In genomic region chr7:97696506-97697254, GRCm38 (mm10) we compare ENCODE assay signal across 7 mouse cellular contexts. TPM values are rescaled to one million over a fixed set of nuclear protein-coding genes. Genes with fewer than 3 reads are reported as not detected.
DNase-seq lines count a peak whose midpoint lies in the region; ATAC-seq lines count a peak whose summit lies in the region.

TSS of gene Clns1a (plus strand) at chr7:97696634.

- peak within 1 kb of the TSS; percentile 94 for H3K9ac ChIP-seq in midbrain, embryonic 13.5 days (replicated peaks)

- ATAC-seq in granulocyte monocyte progenitor cell, adult 5-6 weeks (replicated peaks; ENCODE audit: poor library complexity, severe bottlenecking), result peak; percentile 98
- peak; percentile 99 for ATAC-seq in midbrain, embryonic 13.5 days

- H3K27ac ChIP-seq in embryonic facial prominence, embryonic 10.5 days (replicated peaks), result peak within 1 kb of the TSS; percentile 94
- H3K27ac ChIP-seq in limb, embryonic 10.5 days, result peak within 1 kb of the TSS; percentile 93
- H3K27ac ChIP-seq in midbrain, embryonic 13.5 days, result peak within 1 kb of the TSS; percentile 86

- WGBS in embryonic facial prominence, embryonic 10.5 days, result under 1% methylated on average over 63 of the region's 63 CpGs
- WGBS in limb, embryonic 10.5 days, result under 1% methylated on average over 63 of the region's 63 CpGs
- under 1% methylated on average over 63 of the region's 63 CpGs for WGBS in midbrain, embryonic 13.5 days

- peak within 1 kb of the TSS; percentile 89 for H3K4me2 ChIP-seq in midbrain, embryonic 13.5 days (replicated peaks)

- H3K4me1 ChIP-seq in embryonic facial prominence, embryonic 10.5 days, result peaks cover 16% of the 10 kb centered on the region
- H3K4me1 ChIP-seq in limb, embryonic 10.5 days, result peaks cover 14% of the 10 kb centered on the region
- H3K4me1 ChIP-seq in midbrain, embryonic 13.5 days (replicated peaks), result peaks cover 25% of the 10 kb centered on the region

- peak; percentile 95 for DNase-seq in adrenal gland, postnatal 10 days
- DNase-seq in embryonic facial prominence, embryonic 10.5 days (ENCODE audit: low spot score), result peak; percentile 91
- peak; percentile 88 for DNase-seq in kidney, adult 11 months
- DNase-seq in limb, embryonic 10.5 days (ENCODE audit: low spot score), result peak; percentile 90
- DNase-seq in spleen, adult 12 weeks (ENCODE audit: low spot score), result peak; percentile 71

- H3K4me3 ChIP-seq in embryonic facial prominence, embryonic 10.5 days, result peak within 1 kb of the TSS; percentile 90
- peak within 1 kb of the TSS; percentile 97 for H3K4me3 ChIP-seq in limb, embryonic 10.5 days
- H3K4me3 ChIP-seq in midbrain, embryonic 13.5 days (replicated peaks), result peak within 1 kb of the TSS; percentile 99

- peaks cover 28% of the 10 kb centered on the region for H3K36me3 ChIP-seq in embryonic facial prominence, embryonic 10.5 days (replicated peaks)
- H3K36me3 ChIP-seq in limb, embryonic 10.5 days, result peaks cover 27% of the 10 kb centered on the region
- H3K36me3 ChIP-seq in midbrain, embryonic 13.5 days, result peaks cover 19% of the 10 kb centered on the region

- peaks cover 5% of the 10 kb centered on the region; the same call in 1 of the 2 replicates for H3K9me3 ChIP-seq in embryonic facial prominence, embryonic 10.5 days
- 0 out of 2 replicates have a peak, but pooled peaks cover 1% of the 10 kb centered on the region for H3K9me3 ChIP-seq in limb, embryonic 10.5 days (replicated peaks)
- peaks cover 8% of the 10 kb centered on the region; the same call in 1 of the 2 replicates for H3K9me3 ChIP-seq in midbrain, embryonic 13.5 days

- H3K27me3 ChIP-seq in embryonic facial prominence, embryonic 10.5 days (replicated peaks; ENCODE audit: low read depth, poor library complexity, severe bottlenecking), result no peaks in the 10 kb centered on the region
- H3K27me3 ChIP-seq in limb, embryonic 10.5 days (ENCODE audit: low read depth, poor library complexity, severe bottlenecking), result no peaks in the 10 kb centered on the region
- no peaks in the 10 kb centered on the region for H3K27me3 ChIP-seq in midbrain, embryonic 13.5 days

RNA-seq across cellular contexts. Expression of gene Clns1a, which starts in this region (rescaled TPM):
- total RNA-seq in adrenal gland, postnatal 10 days (2021), result 10 to 100 TPM; 57.5 to 59.1 TPM
- 296 and 321 TPM in 2 replicates for polyA plus RNA-seq in embryonic facial prominence, embryonic 10.5 days (2016; fragmentation: Nextera tagmentation; extraction: Ambion mirVana)
- 124 and 134 TPM in 2 replicates for total RNA-seq in granulocyte monocyte progenitor cell, adult 5-6 weeks (2014; fragmentation: Nextera tagmentation)
- total RNA-seq in granulocyte monocyte progenitor cell, adult 5-6 weeks (2017), result 153 and 162 TPM in 2 replicates
- 314 and 345 TPM in 2 replicates for polyA plus RNA-seq in limb, embryonic 10.5 days (2016; fragmentation: Nextera tagmentation; extraction: Ambion mirVana)
- 194 and 201 TPM in 2 replicates for polyA plus RNA-seq in midbrain, embryonic 13.5 days (2015; fragmentation: Nextera tagmentation; extraction: Ambion mirVana)

Comparison
In these comparisons a context has a peak if more than half of its experiments do, and no peak if none do; other contexts are left out.
1. Peak in every context shown above with its lines: DNase-seq, ATAC-seq, H3K4me3 ChIP-seq and H3K27ac ChIP-seq.